ENCODE assay signal across 13 mouse cellular contexts in the genomic region with DNA sequence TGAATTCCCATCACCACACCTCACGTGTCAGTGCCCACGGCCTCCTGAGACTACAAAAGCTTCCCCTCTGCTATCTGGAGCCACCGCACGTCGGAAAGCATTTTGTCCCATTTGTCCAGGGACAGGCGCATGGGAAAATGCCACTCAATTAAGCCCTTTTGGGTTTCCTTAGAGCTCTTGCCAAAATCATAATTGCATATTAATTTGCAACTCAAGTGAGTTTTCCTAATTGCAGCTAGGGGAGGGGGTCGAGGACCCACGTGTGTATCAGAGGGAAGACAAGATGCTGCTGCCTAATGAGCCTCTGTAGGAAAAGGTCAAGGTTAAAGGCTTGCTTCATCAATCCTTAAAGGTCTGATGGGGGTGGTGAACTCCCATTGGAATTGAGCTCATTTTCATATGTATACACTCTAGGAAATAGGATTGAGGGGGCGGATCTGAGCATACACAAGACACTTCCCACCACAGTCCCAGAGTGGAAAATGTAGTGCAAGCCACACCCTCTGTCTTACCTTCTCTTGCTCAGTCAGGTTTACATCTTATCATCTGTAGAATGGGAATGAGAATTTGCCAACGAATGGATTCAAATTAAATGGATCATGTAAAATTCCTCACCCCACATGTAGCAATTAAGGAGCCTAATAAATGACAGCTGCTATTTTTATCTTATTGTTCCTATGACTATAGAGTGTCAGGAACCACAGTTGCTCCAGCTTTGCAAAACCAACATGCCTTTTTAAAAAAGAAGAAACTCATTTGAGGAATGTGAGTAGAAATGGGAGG.
A peak's percentile ranks its signal among the peaks of the same experiment; 100 is the strongest.
DNase-seq lines count a peak whose midpoint lies in the region; ATAC-seq lines count a peak whose summit lies in the region.
"Had no signal": no experiment of that assay in that cellular context is flagged by ENCODE, and none has a peak within 500 bp of the region (broad histone marks: within the 10 kb centered on the region; RNA-seq: fewer than 3 reads in every experiment).

No protein-coding gene starts in this region.

- no peak overlapping the region for H3K4me3 ChIP-seq in embryonic facial prominence, embryonic 11.5 days (ENCODE audit: low read depth, low read length)
- no peak overlapping the region for H3K4me3 ChIP-seq in embryonic facial prominence, embryonic 10.5 days
- H3K4me3 ChIP-seq in hindbrain, embryonic 11.5 days (ENCODE audit: low read depth, low read length), result no peak overlapping the region
- no peak overlapping the region for H3K4me3 ChIP-seq in neural tube, embryonic 11.5 days (ENCODE audit: low read depth, low read length)
- H3K4me3 ChIP-seq: heart, embryonic 15.5 days; limb, embryonic 12.5 days; lung, embryonic 15.5 days had no signal

- no peak for DNase-seq in embryonic facial prominence, embryonic 11.5 days (ENCODE audit: low spot score)
- DNase-seq in embryonic facial prominence, embryonic 10.5 days (ENCODE audit: low spot score), result no peak
- DNase-seq in brain, embryonic 18.5 days (ENCODE audit: low read depth, low spot score), result peak; percentile 20
- peak; percentile 60 for DNase-seq in hindbrain, embryonic 11.5 days (ENCODE audit: low spot score)
- DNase-seq in neural tube, embryonic 11.5 days (ENCODE audit: low spot score), result peak; percentile 42
- no peak for DNase-seq in urinary bladder, postnatal 4 days (ENCODE audit: low spot score in 2 of 2)
- DNase-seq in lung, postnatal 14 days, result no peak
- no peak for DNase-seq in gastrocnemius, adult 8-10 months (ENCODE audit: low spot score in 2 of 2)
- DNase-seq: cerebellum, adult 9-10 months; kidney, adult 11 months had no signal

- no peak overlapping the region for H3K27ac ChIP-seq in embryonic facial prominence, embryonic 11.5 days (replicated peaks; ENCODE audit: low read depth, low read length)
- H3K27ac ChIP-seq in embryonic facial prominence, embryonic 10.5 days (replicated peaks), result no peak overlapping the region
- H3K27ac ChIP-seq in hindbrain, embryonic 11.5 days (ENCODE audit: low read depth, low read length), result no peak overlapping the region
- H3K27ac ChIP-seq in neural tube, embryonic 11.5 days (ENCODE audit: low read depth, low read length), result no peak overlapping the region
- H3K27ac ChIP-seq: heart, embryonic 15.5 days; limb, embryonic 12.5 days; lung, embryonic 15.5 days had no signal

- H3K9me3 ChIP-seq in embryonic facial prominence, embryonic 11.5 days (replicated peaks; ENCODE audit: control insufficient read depth, low read length), result no peaks in the 10 kb centered on the region
- H3K9me3 ChIP-seq in embryonic facial prominence, embryonic 10.5 days, result no peaks in the 10 kb centered on the region
- no peaks in the 10 kb centered on the region for H3K9me3 ChIP-seq in hindbrain, embryonic 11.5 days (ENCODE audit: control insufficient read depth, low read length)
- no peaks in the 10 kb centered on the region for H3K9me3 ChIP-seq in neural tube, embryonic 11.5 days (ENCODE audit: control insufficient read depth, low read length)
- H3K9me3 ChIP-seq: heart, embryonic 15.5 days; limb, embryonic 12.5 days; lung, embryonic 15.5 days had no signal

- H3K27me3 ChIP-seq in embryonic facial prominence, embryonic 11.5 days (ENCODE audit: control insufficient read depth, insufficient read depth, low read length), result no peaks in the 10 kb centered on the region
- H3K27me3 ChIP-seq in embryonic facial prominence, embryonic 10.5 days (replicated peaks; ENCODE audit: low read depth, poor library complexity, severe bottlenecking), result 0 out of 2 replicates have a peak, but pooled peaks cover 4% of the 10 kb centered on the region
- H3K27me3 ChIP-seq in hindbrain, embryonic 11.5 days (ENCODE audit: control insufficient read depth, insufficient read depth, low read length), result peaks cover 10% of the 10 kb centered on the region; the same call in 1 of the 2 replicates
- no peaks in the 10 kb centered on the region for H3K27me3 ChIP-seq in neural tube, embryonic 11.5 days (ENCODE audit: control insufficient read depth, insufficient read depth, low read length)
- H3K27me3 ChIP-seq: heart, embryonic 15.5 days; limb, embryonic 12.5 days; lung, embryonic 15.5 days had no signal

- no peaks in the 10 kb centered on the region for H3K36me3 ChIP-seq in embryonic facial prominence, embryonic 11.5 days (replicated peaks; ENCODE audit: control insufficient read depth, insufficient read depth, low read depth, low read length)
- no peaks in the 10 kb centered on the region for H3K36me3 ChIP-seq in embryonic facial prominence, embryonic 10.5 days (replicated peaks)
- H3K36me3 ChIP-seq in hindbrain, embryonic 11.5 days (ENCODE audit: control insufficient read depth, insufficient read depth, low read length), result no peaks in the 10 kb centered on the region
- no peaks in the 10 kb centered on the region for H3K36me3 ChIP-seq in neural tube, embryonic 11.5 days (ENCODE audit: control insufficient read depth, insufficient read depth, low read length)
- H3K36me3 ChIP-seq: heart, embryonic 15.5 days; limb, embryonic 12.5 days; lung, embryonic 15.5 days had no signal

- peak; percentile 79 for ATAC-seq in embryonic facial prominence, embryonic 11.5 days (replicated peaks; ENCODE audit: insufficient number of reproducible peaks, low FRiP score, low TSS enrichment, low read depth)
- ATAC-seq in hindbrain, embryonic 11.5 days (ENCODE audit: low FRiP score), result peak; percentile 93
- ATAC-seq in neural tube, embryonic 11.5 days (ENCODE audit: insufficient read depth, low FRiP score, low TSS enrichment), result peak; percentile 71

- no peak overlapping the region for H3K4me2 ChIP-seq in embryonic facial prominence, embryonic 11.5 days (ENCODE audit: low read depth, low read length)
- H3K4me2 ChIP-seq in hindbrain, embryonic 11.5 days (replicated peaks; ENCODE audit: low read depth, low read length), result no peak overlapping the region
- no peak overlapping the region for H3K4me2 ChIP-seq in neural tube, embryonic 11.5 days (ENCODE audit: low read depth)
- H3K4me2 ChIP-seq: heart, embryonic 15.5 days; limb, embryonic 12.5 days; lung, embryonic 15.5 days had no signal

- no peaks in the 10 kb centered on the region for H3K4me1 ChIP-seq in embryonic facial prominence, embryonic 11.5 days (ENCODE audit: control insufficient read depth, insufficient read depth, low read length)
- H3K4me1 ChIP-seq in embryonic facial prominence, embryonic 10.5 days, result no peaks in the 10 kb centered on the region
- H3K4me1 ChIP-seq in hindbrain, embryonic 11.5 days (replicated peaks; ENCODE audit: control insufficient read depth, insufficient read depth, low read length), result no peaks in the 10 kb centered on the region
- H3K4me1 ChIP-seq in neural tube, embryonic 11.5 days (ENCODE audit: control insufficient read depth, insufficient read depth, low read length), result no peaks in the 10 kb centered on the region; the same call in 1 of the 2 replicates
- H3K4me1 ChIP-seq: heart, embryonic 15.5 days; limb, embryonic 12.5 days; lung, embryonic 15.5 days had no signal

- no peak overlapping the region for H3K9ac ChIP-seq in embryonic facial prominence, embryonic 11.5 days (replicated peaks; ENCODE audit: low read length)
- no peak overlapping the region for H3K9ac ChIP-seq in hindbrain, embryonic 11.5 days (ENCODE audit: low read depth, low read length)
- H3K9ac ChIP-seq in neural tube, embryonic 11.5 days (ENCODE audit: low read length), result no peak overlapping the region
- H3K9ac ChIP-seq: heart, embryonic 15.5 days; limb, embryonic 12.5 days; lung, embryonic 15.5 days had no signal

- WGBS in embryonic facial prominence, embryonic 11.5 days, result 61% methylated on average over 10 of the region's 10 CpGs
- 65% methylated on average over 10 of the region's 10 CpGs for WGBS in embryonic facial prominence, embryonic 10.5 days
- 41% methylated on average over 10 of the region's 10 CpGs for WGBS in hindbrain, embryonic 11.5 days
- 50% methylated on average over 10 of the region's 10 CpGs for WGBS in neural tube, embryonic 11.5 days

Comparison
In these comparisons a context has a peak if more than half of its experiments do, and no peak if none do; other contexts are left out.
1. DNase-seq: peak in brain, embryonic 18.5 days (single experiment), hindbrain, embryonic 11.5 days (single experiment) and neural tube, embryonic 11.5 days (single experiment); none in embryonic facial prominence, embryonic 11.5 days (single experiment), embryonic facial prominence, embryonic 10.5 days (single experiment), urinary bladder, postnatal 4 days (0 of 2), lung, postnatal 14 days (single experiment) and gastrocnemius, adult 8-10 months (0 of 2).
2. Peak in every context shown above with its lines, with median percentiles within 50 percentile points of each other: ATAC-seq.